Mouse (Mus musculus) lung, embryonic 16.5 days (tissue): ENCODE measurements at regions not wholly inside any gene's neighbourhood (a gene's known extent, or its start where the extent isn't known, plus 50 kb on each side); places are given as distances from the start of the nearest gene placed in this dataset.
"Not testable (repeated sequence)": the region's sequence is repeated elsewhere in the genome, so short reads cannot be mapped to it uniquely, and the experiment has no call there.

Experiments used
- ATAC-seq: fragments of 200-750 bp; cut with Nextera tagmentation; 2 replicates; pipeline ENCODE4 v1.8.0; 2017; ENCODE audit warnings: low read depth, mild to moderate bottlenecking, moderate library complexity
- H3K27ac ChIP-seq: fragments of 300-500 bp; sonication (generic); 2 replicates; pipeline ENCODE4 v1.5.1; 2014; ENCODE audit warnings: mild to moderate bottlenecking, control low read depth, low read length
- H3K27me3 ChIP-seq: fragments of 300-500 bp; sonication (generic); 2 replicates; pipeline ENCODE4 v1.6.1; 2014; ENCODE audit warnings: low read depth, low read length, mixed read lengths; ENCODE audit not compliant: control insufficient read depth, insufficient read depth
- H3K36me3 ChIP-seq: fragments of 300-500 bp; sonication (generic); 2 replicates; pipeline ENCODE4 v1.6.1; 2014; ENCODE audit warnings: low read length; ENCODE audit not compliant: control insufficient read depth, insufficient read depth
- H3K4me1 ChIP-seq: fragments of 300-500 bp; sonication (generic); replicated peaks from 2 replicates; pipeline ENCODE4 v1.6.1; 2014; ENCODE audit warnings: low read length, mixed read lengths; ENCODE audit not compliant: control insufficient read depth, insufficient read depth
- H3K4me2 ChIP-seq: fragments of 300-500 bp; sonication (generic); 2 replicates; pipeline ENCODE4 v1.6.1; 2014; ENCODE audit warnings: low read depth, low read length, control low read depth
- H3K4me3 ChIP-seq: fragments of 300-500 bp; sonication (generic); 2 replicates; pipeline ENCODE4 v1.5.1; 2014; ENCODE audit warnings: mild to moderate bottlenecking, low read length, control low read depth
- H3K9ac ChIP-seq: fragments of 300-500 bp; sonication (generic); 2 replicates; pipeline ENCODE4 v1.6.1; 2014; ENCODE audit warnings: low read length, control low read depth
- H3K9me3 ChIP-seq: fragments of 300-500 bp; sonication (generic); 2 replicates; pipeline ENCODE4 v1.6.1; 2016; ENCODE audit warnings: low read length; ENCODE audit not compliant: control insufficient read depth
- WGBS: fragments of 180-500 bp; shearing (Covaris S2); extraction: QIAGEN DNeasy Blood & Tissue Kit; methylation state at CpG from one replicate; pipeline ENCODE4 v1.1.7; 2014; 5-methylcytosine and 5-hydroxymethylcytosine counted together

- Histone ChIP-seq H3K4me2 (no peak overlapping the region), H3K4me3 (no peak overlapping the region), H3K9me3 (no peaks in the 10 kb centered on the region), H3K4me1 (no peaks in the 10 kb centered on the region), H3K36me3 (no peaks in the 10 kb centered on the region), H3K9ac (no peak overlapping the region), H3K27ac (no peak overlapping the region), H3K27me3 (no peaks in the 10 kb centered on the region)
- no peak for ATAC-seq
- 69% methylated on average over 2 of the region's 2 CpGs for WGBS
Measured at GRCm38 (mm10) chr14:45815598-45815997, 157.7 kb upstream of the Ddhd1 start.

GRCm38 (mm10) chr14:45816611-45817010 lies 158.7 kb upstream of the Ddhd1 start:
- H3K36me3 ChIP-seq, H3K4me2 ChIP-seq, H3K9me3 ChIP-seq, H3K4me3 ChIP-seq, H3K9ac ChIP-seq, H3K27me3 ChIP-seq, ATAC-seq, H3K27ac ChIP-seq, H3K4me1 ChIP-seq: not testable (repeated sequence)
- 87% methylated on average over 17 of the region's 17 CpGs for WGBS

- Histone ChIP-seq H3K36me3 (no peaks in the 10 kb centered on the region), H3K9me3 (no peaks in the 10 kb centered on the region), H3K27ac (no peak overlapping the region), H3K27me3 (no peaks in the 10 kb centered on the region), H3K9ac (no peak overlapping the region), H3K4me1 (no peaks in the 10 kb centered on the region), H3K4me3 (no peak overlapping the region), H3K4me2 (no peak overlapping the region)
- WGBS = 79% methylated on average over 3 of the region's 3 CpGs
- no peak for ATAC-seq
Measured at GRCm38 (mm10) chr14:45817756-45818155, 159.8 kb upstream of the Ddhd1 start.

GRCm38 (mm10) chr14:45824601-45825000 lies 166.7 kb upstream of the Ddhd1 start:
- ATAC-seq = no peak
- WGBS = 66% methylated on average over 2 of the region's 2 CpGs

GRCm38 (mm10) chr14:45826023-45826422 lies 168.1 kb upstream of the Ddhd1 start:
- Histone ChIP-seq H3K9ac (no peak overlapping the region), H3K9me3 (no peaks in the 10 kb centered on the region), H3K4me3 (no peak overlapping the region), H3K36me3 (no peaks in the 10 kb centered on the region), H3K4me1 (no peaks in the 10 kb centered on the region), H3K4me2 (no peak overlapping the region), H3K27me3 (no peaks in the 10 kb centered on the region), H3K27ac (no peak overlapping the region)
- ATAC-seq = no peak
- WGBS = 65% methylated on average over 3 of the region's 3 CpGs

More at GRCm38 (mm10) chr14:45824601-45825000, 166.7 kb upstream of the Ddhd1 start:
- H3K4me2 ChIP-seq = no peak overlapping the region
- H3K4me1 ChIP-seq = no peaks in the 10 kb centered on the region
- no peak overlapping the region for H3K27ac ChIP-seq
- H3K27me3 ChIP-seq = no peaks in the 10 kb centered on the region
- no peak overlapping the region for H3K9ac ChIP-seq
- no peaks in the 10 kb centered on the region for H3K36me3 ChIP-seq
- no peak overlapping the region for H3K4me3 ChIP-seq
- no peaks in the 10 kb centered on the region for H3K9me3 ChIP-seq

- Histone ChIP-seq H3K9me3 (no peaks in the 10 kb centered on the region), H3K4me1 (no peaks in the 10 kb centered on the region), H3K9ac (no peak overlapping the region), H3K4me2 (no peak overlapping the region), H3K4me3 (no peak overlapping the region), H3K27ac (no peak overlapping the region), H3K36me3 (no peaks in the 10 kb centered on the region), H3K27me3 (no peaks in the 10 kb centered on the region)
- no peak for ATAC-seq
- WGBS = 51% methylated on average over 1 of the region's 1 CpGs
Measured at GRCm38 (mm10) chr14:45827096-45827495, 169.2 kb upstream of the Ddhd1 start.

GRCm38 (mm10) chr14:45830457-45830856 lies 172.5 kb upstream of the Ddhd1 start:
- Histone ChIP-seq H3K36me3 (no peaks in the 10 kb centered on the region), H3K9me3 (no peaks in the 10 kb centered on the region), H3K4me3 (no peak overlapping the region), H3K27me3 (no peaks in the 10 kb centered on the region), H3K4me1 (no peaks in the 10 kb centered on the region), H3K9ac (no peak overlapping the region), H3K27ac (no peak overlapping the region), H3K4me2 (no peak overlapping the region)
- ATAC-seq = no peak
- 91% methylated on average over 5 of the region's 5 CpGs for WGBS

GRCm38 (mm10) chr14:45837039-45837438 lies 179.1 kb upstream of the Ddhd1 start:
- WGBS = 52% methylated on average over 11 of the region's 11 CpGs
- Histone ChIP-seq H3K27ac (no peak overlapping the region), H3K27me3 (no peaks in the 10 kb centered on the region), H3K9ac (no peak overlapping the region), H3K9me3 (no peaks in the 10 kb centered on the region), H3K4me2 (no peak overlapping the region), H3K36me3 (no peaks in the 10 kb centered on the region), H3K4me3 (no peak overlapping the region), H3K4me1 (0 out of 2 replicates have a peak, but pooled peaks cover 2% of the 10 kb centered on the region)
- 0 out of 2 replicates have a peak, but pooled peaks have one; percentile 36 for ATAC-seq

- H3K9ac ChIP-seq = no peak overlapping the region
- H3K27ac ChIP-seq = no peak overlapping the region
Measured at GRCm38 (mm10) chr14:45843829-45844228, 185.9 kb upstream of the Ddhd1 start.

GRCm38 (mm10) chr14:45850588-45850987 lies 192.6 kb upstream of the Ddhd1 start:
- WGBS = 59% methylated on average over 8 of the region's 8 CpGs
- Histone ChIP-seq H3K4me3 (no peak overlapping the region), H3K36me3 (no peaks in the 10 kb centered on the region), H3K4me1 (no peaks in the 10 kb centered on the region), H3K4me2 (no peak overlapping the region), H3K9me3 (no peaks in the 10 kb centered on the region), H3K9ac (no peak overlapping the region), H3K27me3 (no peaks in the 10 kb centered on the region), H3K27ac (no peak overlapping the region)
- no peak for ATAC-seq

More at GRCm38 (mm10) chr14:45843829-45844228, 185.9 kb upstream of the Ddhd1 start:
- H3K27me3 ChIP-seq = no peaks in the 10 kb centered on the region
- WGBS = 64% methylated on average over 1 of the region's 1 CpGs
- H3K4me2 ChIP-seq = no peak overlapping the region
- H3K4me3 ChIP-seq = no peak overlapping the region
- no peaks in the 10 kb centered on the region for H3K36me3 ChIP-seq
- no peak for ATAC-seq
- no peaks in the 10 kb centered on the region for H3K9me3 ChIP-seq
- no peaks in the 10 kb centered on the region for H3K4me1 ChIP-seq
